Mouse (Mus musculus): ENCODE measurements around the gene Pcgf6. TPM values are rescaled to one million over a fixed set of nuclear protein-coding genes. Genes with fewer than 3 reads are reported as not detected.

The Pcgf6 gene
- polyA plus RNA-seq, 1 experiment from 2014 or later, result 11.0 TPM

DNA sequence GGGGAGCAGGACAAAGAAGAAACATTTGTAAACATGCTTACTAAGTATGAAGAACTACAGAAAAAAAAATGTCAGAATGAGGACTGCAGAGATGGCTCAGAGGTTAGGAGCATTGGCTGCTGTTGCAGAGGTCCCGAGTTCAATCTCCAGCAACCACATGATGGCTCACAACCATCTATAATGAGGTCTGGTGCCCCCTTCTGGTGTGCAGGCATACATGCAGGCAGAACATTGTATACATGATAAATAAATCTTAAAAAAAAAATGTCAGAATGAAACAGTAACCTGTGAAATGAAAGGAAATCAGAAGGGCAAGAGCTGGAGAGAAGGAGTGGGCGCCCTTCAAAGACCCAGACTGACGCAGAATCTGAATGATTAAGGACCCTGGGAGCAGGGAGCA, 15.2 kb upstream of the Pcgf6 start:
- Histone ChIP-seq H3K9me3 (ENCODE audit: control insufficient read depth, low read length) (no peaks in the 10 kb centered on the region), H3K4me2 (ENCODE audit: low read length) (no peak overlapping the region), H3K4me1 (ENCODE audit: control insufficient read depth in 2 of 2, insufficient read depth in 2 of 2, low read length in 2 of 2) (peaks cover 3 to 8% of the 10 kb centered on the region in 2 experiments), H3K4me3 (ENCODE audit: control insufficient read depth in 1 of 2, insufficient read depth in 1 of 2, low read depth in 1 of 2, low read length in 2 of 2) (no peak overlapping the region), H3K27ac (replicated peaks in 1 of 2; ENCODE audit: control insufficient read depth in 1 of 2, insufficient read depth in 1 of 2, low read depth in 2 of 2, low read length in 2 of 2) (no peak overlapping the region), H3K36me3 (ENCODE audit: control insufficient read depth, insufficient read depth, low read length) (peaks cover 6% of the 10 kb centered on the region), H3K9ac (ENCODE audit: low read length) (no peak overlapping the region), H3K27me3 (ENCODE audit: control insufficient read depth, insufficient read depth, low read length) (no peaks in the 10 kb centered on the region)
- no peak for ATAC-seq (ENCODE audit: insufficient number of reproducible peaks, insufficient read depth, low FRiP score, low read depth)
- WGBS, result 92% methylated on average over 3 of the region's 3 CpGs

DNA sequence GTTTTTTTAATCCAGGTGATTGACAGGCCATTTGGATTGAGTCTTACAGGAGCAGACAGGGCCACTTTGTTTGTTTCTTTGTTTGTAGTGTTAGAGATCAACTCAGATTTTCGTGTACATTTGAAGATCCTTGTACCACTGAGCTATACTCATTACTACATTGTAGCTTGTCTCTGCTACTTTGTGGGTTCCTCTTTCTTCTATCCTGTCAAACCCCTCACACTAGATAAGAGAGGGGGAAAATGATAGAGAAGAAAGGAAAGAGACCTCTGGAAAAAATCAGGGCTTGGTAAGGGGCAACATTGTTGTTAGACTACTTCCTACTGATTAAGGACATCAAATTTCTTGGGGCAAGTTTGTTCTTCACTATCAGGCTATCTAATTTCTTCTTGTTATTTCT, 7.0 kb upstream of the Pcgf6 start:
- no peaks in the 10 kb centered on the region for H3K9me3 ChIP-seq (ENCODE audit: control insufficient read depth, low read length)
- no peaks in the 10 kb centered on the region for H3K4me1 ChIP-seq (ENCODE audit: control insufficient read depth in 2 of 2, insufficient read depth in 2 of 2, low read length in 2 of 2)
- no peak overlapping the region for H3K4me2 ChIP-seq (ENCODE audit: low read length)
- no peak for ATAC-seq (ENCODE audit: insufficient number of reproducible peaks, insufficient read depth, low FRiP score, low read depth)
- H3K4me3 ChIP-seq (ENCODE audit: control insufficient read depth in 1 of 2, insufficient read depth in 1 of 2, low read depth in 1 of 2, low read length in 2 of 2), result no peak overlapping the region
- no peak overlapping the region for H3K27ac ChIP-seq (replicated peaks in 1 of 2; ENCODE audit: control insufficient read depth in 1 of 2, insufficient read depth in 1 of 2, low read depth in 2 of 2, low read length in 2 of 2)
- no peaks in the 10 kb centered on the region for H3K36me3 ChIP-seq (ENCODE audit: control insufficient read depth, insufficient read depth, low read length)
- WGBS, result 64% methylated on average over 1 of the region's 1 CpGs
- H3K9ac ChIP-seq (ENCODE audit: low read length), result no peak overlapping the region
- no peaks in the 10 kb centered on the region for H3K27me3 ChIP-seq (ENCODE audit: control insufficient read depth, insufficient read depth, low read length)

DNA sequence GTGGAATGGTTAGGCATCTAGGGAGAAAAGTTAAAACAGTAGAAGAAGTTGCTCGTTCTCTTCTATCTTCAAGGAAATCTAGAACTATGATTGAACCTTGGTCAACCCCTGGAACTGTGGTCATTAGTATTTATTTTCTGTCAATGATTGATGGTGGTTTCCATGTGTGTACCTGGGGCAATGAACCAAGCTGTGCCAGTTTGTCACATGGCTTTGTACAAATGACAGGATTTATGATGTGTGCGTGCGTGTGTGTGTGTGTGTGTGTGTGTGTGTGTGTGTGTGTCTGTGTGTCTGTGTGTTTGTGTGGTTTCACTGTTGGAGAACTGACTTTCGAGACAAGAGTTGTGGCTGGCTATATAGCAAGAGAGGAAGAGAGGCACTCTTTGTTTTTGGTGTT, 2.8 kb upstream of the Pcgf6 start:
- no peak overlapping the region for H3K4me2 ChIP-seq (ENCODE audit: low read length)
- H3K4me1 ChIP-seq (ENCODE audit: control insufficient read depth in 2 of 2, insufficient read depth in 2 of 2, low read length in 2 of 2), result peaks cover 4 to 10% of the 10 kb centered on the region in 2 experiments; a peak in 3 of 4 replicates
- H3K27ac ChIP-seq (replicated peaks in 1 of 2; ENCODE audit: control insufficient read depth in 1 of 2, insufficient read depth in 1 of 2, low read depth in 2 of 2, low read length in 2 of 2), result no peak overlapping the region
- H3K36me3 ChIP-seq (ENCODE audit: control insufficient read depth, insufficient read depth, low read length), result no peaks in the 10 kb centered on the region
- no peak for ATAC-seq (ENCODE audit: insufficient number of reproducible peaks, insufficient read depth, low FRiP score, low read depth)
- no peaks in the 10 kb centered on the region for H3K27me3 ChIP-seq (ENCODE audit: control insufficient read depth, insufficient read depth, low read length)
- WGBS, result 88% methylated on average over 4 of the region's 4 CpGs
- H3K9me3 ChIP-seq (ENCODE audit: control insufficient read depth, low read length), result no peaks in the 10 kb centered on the region
- H3K9ac ChIP-seq (ENCODE audit: low read length), result no peak overlapping the region
- H3K4me3 ChIP-seq (ENCODE audit: control insufficient read depth in 1 of 2, insufficient read depth in 1 of 2, low read depth in 1 of 2, low read length in 2 of 2), result no peak overlapping the region

DNA sequence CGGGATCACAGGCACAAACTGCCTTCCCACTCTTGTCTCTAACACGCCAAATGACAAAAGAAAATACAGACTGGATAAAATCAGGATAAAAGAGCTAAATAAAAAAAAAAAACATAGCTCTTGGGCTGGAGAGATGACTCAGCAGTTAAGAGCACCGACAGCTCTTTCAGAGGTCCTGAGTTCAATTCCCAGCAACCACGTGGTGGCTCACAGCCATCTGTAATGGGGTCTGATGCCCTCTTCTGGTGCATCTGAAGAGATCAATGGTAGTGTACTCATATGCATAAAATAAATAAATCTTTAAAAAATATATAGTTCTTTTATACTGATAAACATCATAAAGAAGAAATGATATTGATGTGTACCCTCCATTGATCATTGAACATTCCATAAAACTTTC, 2.2 kb upstream of the Pcgf6 start:
- no peaks in the 10 kb centered on the region for H3K27me3 ChIP-seq (ENCODE audit: control insufficient read depth, insufficient read depth, low read length)
- H3K36me3 ChIP-seq (ENCODE audit: control insufficient read depth, insufficient read depth, low read length), result peaks cover 4% of the 10 kb centered on the region
- H3K9ac ChIP-seq (ENCODE audit: low read length), result no peak overlapping the region
- ATAC-seq (ENCODE audit: insufficient number of reproducible peaks, insufficient read depth, low FRiP score, low read depth), result no peak
- no peak overlapping the region for H3K4me2 ChIP-seq (ENCODE audit: low read length)
- 78% methylated on average over 4 of the region's 4 CpGs for WGBS
- H3K4me1 ChIP-seq (ENCODE audit: control insufficient read depth in 2 of 2, insufficient read depth in 2 of 2, low read length in 2 of 2), result peaks cover 4 to 10% of the 10 kb centered on the region in 2 experiments; a peak in 3 of 4 replicates
- no peaks in the 10 kb centered on the region for H3K9me3 ChIP-seq (ENCODE audit: control insufficient read depth, low read length)
- H3K4me3 ChIP-seq (ENCODE audit: control insufficient read depth in 1 of 2, insufficient read depth in 1 of 2, low read depth in 1 of 2, low read length in 2 of 2), result no peak overlapping the region
- H3K27ac ChIP-seq (replicated peaks in 1 of 2; ENCODE audit: control insufficient read depth in 1 of 2, insufficient read depth in 1 of 2, low read depth in 2 of 2, low read length in 2 of 2), result no peak overlapping the region

DNA sequence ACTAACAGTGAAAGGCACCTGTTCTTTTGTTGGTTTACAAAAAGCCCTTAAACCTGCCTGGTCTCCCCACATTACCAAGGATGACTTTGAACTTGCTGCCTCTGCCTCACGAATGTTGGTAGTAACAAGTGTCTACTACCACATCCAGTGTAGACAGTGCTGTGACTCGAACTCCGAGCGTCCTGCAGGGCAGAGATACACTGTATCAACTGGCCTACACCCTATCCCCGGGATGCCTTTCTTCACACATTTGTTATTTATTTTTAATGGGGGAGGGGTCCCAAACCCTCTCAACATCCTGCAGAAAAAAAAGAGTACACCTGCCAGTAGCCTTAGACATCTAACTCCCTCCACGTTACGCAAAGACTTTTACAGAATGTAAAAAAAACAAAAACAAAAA, 866 bp downstream of the Pcgf6 start:
- 7% methylated on average over 7 of the region's 7 CpGs for WGBS
- no peaks in the 10 kb centered on the region for H3K9me3 ChIP-seq (ENCODE audit: control insufficient read depth, low read length)
- no peak for ATAC-seq (ENCODE audit: insufficient number of reproducible peaks, insufficient read depth, low FRiP score, low read depth)
- peak overlapping the region; percentile 93 to 95 for H3K4me3 ChIP-seq (ENCODE audit: control insufficient read depth in 1 of 2, insufficient read depth in 1 of 2, low read depth in 1 of 2, low read length in 2 of 2)
- peaks cover 4 to 10% of the 10 kb centered on the region in 2 experiments; a peak in 3 of 4 replicates for H3K4me1 ChIP-seq (ENCODE audit: control insufficient read depth in 2 of 2, insufficient read depth in 2 of 2, low read length in 2 of 2)
- peak overlapping the region; percentile 82 for H3K4me2 ChIP-seq (ENCODE audit: low read length)
- peak overlapping the region; percentile 88 for H3K9ac ChIP-seq (ENCODE audit: low read length)
- H3K36me3 ChIP-seq (ENCODE audit: control insufficient read depth, insufficient read depth, low read length), result peaks cover 33% of the 10 kb centered on the region
- no peaks in the 10 kb centered on the region for H3K27me3 ChIP-seq (ENCODE audit: control insufficient read depth, insufficient read depth, low read length)
- peak overlapping the region in 1 of 2 experiments; percentile 81; a peak in 1 of 4 replicates for H3K27ac ChIP-seq (replicated peaks in 1 of 2; ENCODE audit: control insufficient read depth in 1 of 2, insufficient read depth in 1 of 2, low read depth in 2 of 2, low read length in 2 of 2)

DNA sequence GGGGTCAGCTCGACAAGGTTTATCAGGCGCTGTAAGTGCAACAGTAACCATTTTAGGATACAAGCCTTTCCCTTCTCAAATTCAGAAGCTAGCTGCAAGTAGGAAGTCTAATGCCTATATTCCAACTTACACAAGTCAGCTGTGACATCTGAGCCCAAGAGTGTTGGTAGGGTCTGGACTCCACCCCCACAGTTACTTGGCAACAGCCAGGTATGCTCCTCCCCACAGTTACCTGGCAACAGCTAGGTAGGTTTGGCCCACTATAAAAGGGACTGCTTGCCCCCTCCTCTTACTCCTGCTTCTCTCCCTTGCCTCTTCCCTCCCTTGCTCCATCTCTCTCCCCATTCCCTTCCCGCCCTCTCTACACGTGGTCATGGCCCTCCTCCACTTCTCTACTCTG, 1.6 kb downstream of the Pcgf6 start:
- Histone ChIP-seq H3K36me3 (ENCODE audit: control insufficient read depth, insufficient read depth, low read length) (peaks cover 33% of the 10 kb centered on the region), H3K9me3 (ENCODE audit: control insufficient read depth, low read length) (no peaks in the 10 kb centered on the region), H3K4me3 (ENCODE audit: control insufficient read depth in 1 of 2, insufficient read depth in 1 of 2, low read depth in 1 of 2, low read length in 2 of 2) (no peak overlapping the region), H3K4me1 (ENCODE audit: control insufficient read depth in 2 of 2, insufficient read depth in 2 of 2, low read length in 2 of 2) (peaks cover 4 to 10% of the 10 kb centered on the region in 2 experiments; a peak in 3 of 4 replicates), H3K4me2 (ENCODE audit: low read length) (peak overlapping the region; percentile 82), H3K9ac (ENCODE audit: low read length) (peak overlapping the region; percentile 38; the same call in 1 of the 2 replicates), H3K27me3 (ENCODE audit: control insufficient read depth, insufficient read depth, low read length) (no peaks in the 10 kb centered on the region), H3K27ac (replicated peaks in 1 of 2; ENCODE audit: control insufficient read depth in 1 of 2, insufficient read depth in 1 of 2, low read depth in 2 of 2, low read length in 2 of 2) (no peak overlapping the region)
- 60% methylated on average over 4 of the region's 4 CpGs for WGBS
- ATAC-seq (ENCODE audit: insufficient number of reproducible peaks, insufficient read depth, low FRiP score, low read depth), result no peak

DNA sequence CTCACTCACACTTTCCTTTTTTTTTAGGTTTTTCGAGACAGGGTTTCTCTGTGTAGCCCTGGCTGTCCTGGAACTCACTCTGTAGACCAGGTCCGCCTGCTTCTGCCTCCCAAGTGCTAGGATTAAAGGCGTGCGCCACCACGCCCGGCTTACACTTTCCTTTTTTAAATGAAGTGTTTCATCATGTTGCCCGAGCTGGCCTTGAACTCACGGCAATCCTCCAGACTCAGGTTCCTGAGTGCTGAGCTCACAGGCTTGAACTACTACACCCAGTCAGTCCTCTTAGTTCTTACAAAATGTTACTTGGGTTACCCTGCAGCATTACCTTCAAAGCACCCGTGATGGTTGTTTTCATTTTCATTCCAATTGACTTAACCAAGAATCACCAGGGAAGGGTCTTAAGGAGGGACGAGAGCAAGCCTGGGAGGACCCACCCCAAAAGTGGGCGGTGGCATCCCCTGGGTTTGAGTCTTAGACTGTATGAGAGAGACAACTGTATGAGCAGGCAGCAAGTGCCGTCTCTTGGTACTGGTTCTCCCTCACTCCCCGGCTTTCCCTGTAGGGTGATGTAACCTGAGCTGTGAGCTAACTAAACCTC, 3.4 kb downstream of the Pcgf6 start:
- Histone ChIP-seq H3K27me3 (ENCODE audit: control insufficient read depth, insufficient read depth, low read length) (no peaks in the 10 kb centered on the region), H3K36me3 (ENCODE audit: control insufficient read depth, insufficient read depth, low read length) (peaks cover 37% of the 10 kb centered on the region), H3K4me1 (ENCODE audit: control insufficient read depth in 2 of 2, insufficient read depth in 2 of 2, low read length in 2 of 2) (peaks cover 4 to 10% of the 10 kb centered on the region in 2 experiments; a peak in 3 of 4 replicates), H3K4me3 (ENCODE audit: control insufficient read depth in 1 of 2, insufficient read depth in 1 of 2, low read depth in 1 of 2, low read length in 2 of 2) (no peak overlapping the region), H3K9me3 (ENCODE audit: control insufficient read depth, low read length) (no peaks in the 10 kb centered on the region), H3K27ac (replicated peaks in 1 of 2; ENCODE audit: control insufficient read depth in 1 of 2, insufficient read depth in 1 of 2, low read depth in 2 of 2, low read length in 2 of 2) (no peak overlapping the region), H3K4me2 (ENCODE audit: low read length) (no peak overlapping the region), H3K9ac (ENCODE audit: low read length) (no peak overlapping the region)
- no peak for ATAC-seq (ENCODE audit: insufficient number of reproducible peaks, insufficient read depth, low FRiP score, low read depth)
- 80% methylated on average over 13 of the region's 13 CpGs for WGBS

DNA sequence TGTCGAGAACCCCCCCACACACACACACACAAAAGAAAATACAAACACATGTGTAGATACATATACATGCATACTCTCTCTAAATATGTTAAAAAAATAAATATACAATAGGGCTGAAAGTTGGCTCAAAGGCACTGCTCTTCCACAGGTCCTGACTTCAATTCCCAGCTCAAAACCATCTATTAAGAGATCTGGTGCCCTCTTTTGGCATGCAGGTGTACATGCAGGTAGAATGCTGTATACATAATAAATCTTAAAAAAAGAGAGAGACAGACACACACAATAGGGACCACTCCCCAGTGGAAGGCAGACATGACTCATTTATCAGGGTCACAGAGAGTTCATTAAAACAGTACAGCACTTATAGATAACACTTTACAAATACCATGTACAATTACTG, 4.4 kb downstream of the Pcgf6 start:
- Histone ChIP-seq H3K9me3 (ENCODE audit: control insufficient read depth, low read length) (no peaks in the 10 kb centered on the region), H3K4me1 (ENCODE audit: control insufficient read depth in 2 of 2, insufficient read depth in 2 of 2, low read length in 2 of 2) (peaks cover 4 to 10% of the 10 kb centered on the region in 2 experiments; a peak in 3 of 4 replicates)

More for the DNA sequence above, 4.4 kb downstream of the Pcgf6 start:
- no peak for ATAC-seq (ENCODE audit: insufficient number of reproducible peaks, insufficient read depth, low FRiP score, low read depth)
- no peak overlapping the region for H3K4me2 ChIP-seq (ENCODE audit: low read length)
- no peaks in the 10 kb centered on the region for H3K27me3 ChIP-seq (ENCODE audit: control insufficient read depth, insufficient read depth, low read length)
- H3K36me3 ChIP-seq (ENCODE audit: control insufficient read depth, insufficient read depth, low read length), result peaks cover 42% of the 10 kb centered on the region
- WGBS, result 100% methylated on average over 1 of the region's 1 CpGs
- no peak overlapping the region for H3K4me3 ChIP-seq (ENCODE audit: control insufficient read depth in 1 of 2, insufficient read depth in 1 of 2, low read depth in 1 of 2, low read length in 2 of 2)
- H3K27ac ChIP-seq (replicated peaks in 1 of 2; ENCODE audit: control insufficient read depth in 1 of 2, insufficient read depth in 1 of 2, low read depth in 2 of 2, low read length in 2 of 2), result no peak overlapping the region
- H3K9ac ChIP-seq (ENCODE audit: low read length), result no peak overlapping the region

Measured in heart, embryonic 14.5 days (tissue).